Mouse (Mus musculus) left cerebral cortex, postnatal 10 days (tissue): ENCODE data around the gene Slc25a26. TPM values are rescaled to one million over a fixed set of nuclear protein-coding genes. Genes with fewer than 3 reads are reported as not detected.

Experiments
- DNase-seq, 2 experiments: peaks; one replicate each; pipeline ENCODE4 v3.0.0; 2021 to 2022; ENCODE audit warnings: low spot score in 2 of 2, mixed read lengths in 1 of 2; ENCODE audit errors: extremely low spot score in 1 of 2
- intact Hi-C: fragments of 180-260 bp; cut with DNase I; formaldehyde crosslinking; loops from one replicate; pipeline ENCODE4 v1.15.1; 2025
- total RNA-seq, 2 experiments: library from RNA; stranded (reverse); gene quantifications; 2 replicates each; pipeline ENCODE4 v1.2.3; 2021

The Slc25a26 gene
- total RNA-seq, 2 experiments from 2014 or later: 11.6 to 14.1 TPM

DNA sequence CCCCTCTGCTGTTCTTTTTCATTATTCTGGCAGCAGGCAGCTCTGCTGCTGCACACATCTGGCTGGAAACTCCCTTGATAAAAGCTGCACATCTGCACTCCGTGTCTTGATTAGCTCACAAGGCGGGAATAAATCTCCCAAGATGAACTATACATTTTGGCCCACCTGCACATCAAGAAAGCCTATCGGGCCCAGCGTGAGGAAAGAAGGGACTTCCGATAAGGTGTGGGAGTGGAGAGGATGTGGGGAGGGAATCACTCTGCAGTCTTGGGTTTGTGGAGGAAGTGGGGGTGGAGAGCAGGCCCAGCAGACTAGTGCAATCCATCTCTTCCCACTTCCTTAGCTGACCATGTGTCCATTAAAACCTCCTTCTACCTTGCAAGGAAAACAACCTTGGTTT lies 125.8 kb downstream of the Slc25a26 start:
- intact Hi-C loops: loop anchor here (5.0 kb wide), 1 partner anchor 71 kb away; no protein-coding TSS in a partner anchor
- no peak for DNase-seq

DNA sequence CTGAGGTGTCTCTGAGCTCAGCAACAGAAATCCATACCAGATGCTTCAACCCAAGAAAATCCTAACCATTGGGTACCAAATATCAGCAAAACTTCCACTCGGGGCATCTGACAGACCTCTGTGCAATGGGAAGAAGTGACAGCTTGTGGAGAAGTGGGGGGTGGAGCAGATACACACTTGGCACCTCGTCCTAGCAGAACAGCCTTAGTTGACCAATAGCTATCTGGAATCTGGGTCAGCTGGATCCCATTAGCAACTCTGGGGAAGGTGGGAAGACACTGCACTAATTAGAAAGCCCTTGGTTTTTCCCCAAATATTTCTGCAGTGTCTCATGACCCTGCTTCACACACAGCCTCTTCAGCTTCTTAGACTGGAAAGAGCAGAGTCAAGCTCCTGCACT lies 126.7 kb downstream of the Slc25a26 start:
- intact Hi-C loops: loop anchor here (5.0 kb wide), 1 partner anchor 70 kb away; no protein-coding TSS in a partner anchor
- no peak for DNase-seq

GRCm38 (mm10) chr6:94627714-94628595 lies 127.8 kb downstream of the Slc25a26 start:
- intact Hi-C loops: loop anchor here (5.0 kb wide), 1 partner anchor 69 kb away; no protein-coding TSS in a partner anchor
- DNase-seq: no peak

GRCm38 (mm10) chr6:94628787-94629186 lies 128.7 kb downstream of the Slc25a26 start:
- DNase-seq: no peak
- intact Hi-C loops: loop anchor here (5.0 kb wide), 1 partner anchor 69 kb away; no protein-coding TSS in a partner anchor

DNA sequence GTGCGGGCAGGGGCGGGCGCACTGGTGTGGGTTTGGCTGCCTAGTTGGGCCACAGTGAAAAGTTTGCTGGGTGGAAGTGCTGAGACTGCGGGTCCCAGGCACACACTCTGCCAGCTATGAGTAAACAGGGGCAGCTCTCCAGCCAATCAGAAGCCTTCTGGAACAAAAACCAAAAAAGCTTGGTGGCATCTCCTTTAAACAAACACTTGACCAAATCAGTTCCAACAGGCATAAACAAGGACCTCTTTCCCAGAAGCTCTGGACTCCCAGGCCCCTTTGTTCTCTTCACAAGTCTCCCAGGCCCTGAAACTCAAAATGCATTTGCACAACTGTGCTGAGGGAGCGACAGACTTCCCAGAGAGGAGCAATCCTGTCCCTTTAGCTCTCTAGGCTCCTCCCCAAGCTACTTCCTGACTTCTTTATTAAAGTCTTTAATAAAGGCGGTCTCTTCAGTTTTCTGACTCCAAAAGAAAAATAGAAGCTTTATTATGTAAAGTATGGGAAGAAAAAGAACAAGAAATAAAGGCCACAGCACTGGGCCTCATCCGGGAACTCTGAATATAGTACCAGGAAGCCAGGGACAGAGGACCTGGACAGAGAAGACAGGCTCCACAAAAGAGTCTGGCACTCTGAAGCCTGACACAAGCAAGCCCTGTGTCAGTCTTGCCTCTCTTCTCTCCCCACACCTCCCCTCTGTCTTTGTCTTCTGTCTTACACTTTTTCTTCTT lies 131.1 kb downstream of the Slc25a26 start:
- DNase-seq: peak in 1 of 2 experiments; percentile 43
- intact Hi-C loops: no loop called here

- intact Hi-C loops: no loop called here
- DNase-seq: no peak
Measured at GRCm38 (mm10) chr6:94631779-94632082, 131.6 kb downstream of the Slc25a26 start.

- intact Hi-C loops: no loop called here
- no peak for DNase-seq
Measured at GRCm38 (mm10) chr6:94634274-94634673, 134.1 kb downstream of the Slc25a26 start.

GRCm38 (mm10) chr6:94634710-94635109 lies 134.6 kb downstream of the Slc25a26 start:
- intact Hi-C loops: no loop called here

DNA sequence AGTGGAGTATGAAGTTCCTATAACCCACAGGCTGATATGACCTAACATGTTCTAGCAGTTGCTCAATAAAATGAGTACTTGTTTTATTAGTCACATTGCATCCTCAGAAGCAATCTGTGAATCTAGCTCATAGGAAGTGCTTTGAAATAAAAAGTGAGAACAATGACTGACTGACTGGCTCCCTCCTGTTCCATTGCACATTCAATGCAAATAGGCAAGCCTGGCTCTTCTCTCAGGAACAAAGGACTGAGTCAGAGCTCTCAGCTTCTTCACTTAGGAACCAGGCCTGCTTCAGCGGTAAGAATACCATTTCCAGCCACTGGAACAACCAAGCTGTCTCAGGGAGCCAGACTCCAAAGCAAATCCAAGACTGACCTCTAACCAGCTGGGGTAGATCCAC lies 135.2 kb downstream of the Slc25a26 start:
- no peak for DNase-seq
- intact Hi-C loops: no loop called here

More at GRCm38 (mm10) chr6:94634710-94635109, 134.6 kb downstream of the Slc25a26 start:
- DNase-seq: no peak

DNA sequence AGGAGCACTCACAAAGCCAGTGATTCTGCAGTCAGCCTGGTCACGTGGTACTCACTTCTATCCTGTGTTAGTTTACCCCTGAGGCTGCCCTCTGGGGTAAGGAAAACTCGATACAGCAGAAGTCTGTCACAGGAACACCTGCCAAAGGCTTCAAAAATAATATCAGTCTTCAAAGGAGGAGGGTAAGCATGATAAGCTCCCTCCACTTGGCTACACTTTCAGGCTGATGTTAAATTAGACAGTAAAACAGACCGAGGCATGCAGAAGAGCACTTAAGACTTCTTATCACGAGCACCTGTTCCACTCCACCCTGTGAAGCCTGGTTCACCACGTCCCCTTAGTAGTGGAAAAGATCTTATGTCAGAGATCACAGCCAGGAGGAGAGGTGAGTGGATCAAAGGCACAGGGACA lies 136.9 kb downstream of the Slc25a26 start:
- no peak for DNase-seq
- intact Hi-C loops: no loop called here

- peak in 1 of 2 experiments; percentile 82 for DNase-seq
- intact Hi-C loops: no loop called here
Measured at GRCm38 (mm10) chr6:94640297-94640696, 140.2 kb downstream of the Slc25a26 start.

DNA sequence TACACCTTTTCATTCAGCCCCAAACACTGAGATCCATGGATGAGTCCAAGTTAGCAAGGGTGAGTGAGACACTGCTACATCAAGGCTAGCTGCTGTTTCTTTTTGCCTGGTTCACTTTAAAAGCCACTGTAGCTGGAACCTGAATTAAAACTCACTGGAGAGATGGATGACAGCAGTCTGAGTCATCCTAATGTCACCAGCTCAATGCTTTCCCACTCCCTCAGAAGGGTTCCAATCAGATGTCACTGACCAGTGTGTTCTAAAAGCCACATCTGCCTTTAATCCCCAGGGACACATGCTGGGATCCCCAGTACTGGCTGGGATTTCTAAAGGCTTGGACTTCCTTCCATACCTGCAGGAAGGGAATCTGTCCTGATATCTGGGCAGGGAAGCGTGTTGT lies 141.9 kb downstream of the Slc25a26 start:
- intact Hi-C loops: no loop called here
- DNase-seq: no peak

DNA sequence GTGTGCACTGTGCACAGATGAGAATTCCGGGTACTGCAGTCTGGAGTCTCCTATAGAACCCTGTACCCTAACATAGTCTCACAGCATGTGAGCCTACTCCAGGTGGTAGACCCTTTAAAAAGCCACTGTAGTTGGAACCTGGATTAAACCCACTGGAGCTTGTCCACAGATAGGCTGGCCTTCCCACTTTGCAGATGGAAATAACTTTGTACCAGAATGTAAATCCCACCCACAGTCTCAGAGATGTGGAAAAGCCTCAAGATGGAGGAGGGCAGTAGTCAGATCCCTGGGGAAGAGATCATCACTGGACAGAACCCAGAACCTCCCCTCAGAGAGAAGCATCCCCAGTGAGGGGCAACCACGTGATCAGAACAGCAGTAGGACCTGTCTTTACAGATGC lies 143.9 kb downstream of the Slc25a26 start:
- DNase-seq: no peak
- intact Hi-C loops: no loop called here

DNA sequence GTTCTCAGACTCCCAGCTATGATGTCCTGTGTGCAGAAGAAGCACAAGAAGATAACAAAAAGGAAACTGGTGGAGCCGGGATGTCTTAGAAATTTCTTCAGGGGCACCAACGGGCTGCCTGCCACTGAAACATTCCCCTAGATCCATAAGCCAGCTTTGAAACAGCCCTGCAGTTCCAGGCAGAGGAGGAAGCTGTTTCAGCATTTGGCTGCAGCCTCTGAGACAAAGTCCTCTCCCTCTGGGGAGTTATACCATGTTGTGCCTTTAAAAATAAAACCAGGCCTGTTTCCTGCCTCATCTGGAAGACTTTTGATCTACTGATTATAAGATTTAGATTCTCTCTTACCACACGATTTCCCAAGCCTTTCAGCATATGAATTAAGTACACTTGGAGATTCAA lies 144.5 kb downstream of the Slc25a26 start:
- no peak for DNase-seq
- intact Hi-C loops: no loop called here

DNA sequence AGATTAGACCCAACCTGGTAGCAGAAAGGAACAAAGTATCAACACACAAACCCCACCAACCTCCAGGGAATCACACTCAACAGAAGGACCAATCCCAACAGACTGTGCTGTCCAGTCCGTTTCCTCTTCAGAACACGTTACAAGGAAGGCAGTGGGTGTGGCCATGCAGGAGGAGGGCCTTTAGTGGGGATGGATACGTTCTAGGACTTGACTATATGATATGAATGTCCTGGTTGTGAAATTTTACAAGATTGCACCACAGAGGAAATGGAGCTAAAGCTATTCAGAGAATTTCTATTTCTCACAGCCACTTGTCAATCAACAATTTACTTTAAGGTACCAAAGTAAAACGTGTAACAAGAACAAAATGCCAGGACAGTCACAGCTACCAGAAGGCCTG lies 145.6 kb downstream of the Slc25a26 start:
- no peak for DNase-seq
- intact Hi-C loops: no loop called here

DNA sequence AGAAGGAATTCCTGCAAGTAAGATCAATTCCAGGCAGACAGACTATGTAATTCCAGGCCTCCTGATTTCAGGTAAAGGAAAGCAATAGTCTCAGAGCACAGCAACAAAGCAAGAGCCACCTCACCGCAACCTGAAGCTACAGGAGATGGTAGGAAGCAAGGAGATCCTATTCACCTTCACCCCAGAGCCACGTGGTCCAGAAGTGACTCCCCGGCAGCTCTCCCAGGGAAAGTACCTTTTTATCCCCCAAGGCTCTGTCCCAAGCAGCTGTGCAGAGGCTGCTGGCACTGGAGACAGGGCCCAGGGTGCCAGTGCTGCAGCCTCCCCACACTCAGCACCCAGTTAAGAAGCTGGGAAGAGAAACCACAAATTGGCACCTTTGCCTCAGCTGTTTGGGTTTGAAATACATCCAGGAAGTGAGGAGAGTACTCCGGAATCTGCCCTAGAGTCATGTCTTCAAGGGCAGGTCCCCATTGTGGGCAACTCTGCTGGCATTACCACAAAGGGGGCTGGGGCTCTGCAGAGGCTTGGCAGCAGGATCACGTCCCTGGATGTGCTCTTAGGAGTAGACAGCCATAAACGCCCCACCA lies 146.2 kb downstream of the Slc25a26 start:
- intact Hi-C loops: no loop called here

GRCm38 (mm10) chr6:94646902-94647301 lies 146.8 kb downstream of the Slc25a26 start:
- no peak for DNase-seq
- intact Hi-C loops: no loop called here

More for the DNA sequence above, 146.2 kb downstream of the Slc25a26 start:
- no peak for DNase-seq

DNA sequence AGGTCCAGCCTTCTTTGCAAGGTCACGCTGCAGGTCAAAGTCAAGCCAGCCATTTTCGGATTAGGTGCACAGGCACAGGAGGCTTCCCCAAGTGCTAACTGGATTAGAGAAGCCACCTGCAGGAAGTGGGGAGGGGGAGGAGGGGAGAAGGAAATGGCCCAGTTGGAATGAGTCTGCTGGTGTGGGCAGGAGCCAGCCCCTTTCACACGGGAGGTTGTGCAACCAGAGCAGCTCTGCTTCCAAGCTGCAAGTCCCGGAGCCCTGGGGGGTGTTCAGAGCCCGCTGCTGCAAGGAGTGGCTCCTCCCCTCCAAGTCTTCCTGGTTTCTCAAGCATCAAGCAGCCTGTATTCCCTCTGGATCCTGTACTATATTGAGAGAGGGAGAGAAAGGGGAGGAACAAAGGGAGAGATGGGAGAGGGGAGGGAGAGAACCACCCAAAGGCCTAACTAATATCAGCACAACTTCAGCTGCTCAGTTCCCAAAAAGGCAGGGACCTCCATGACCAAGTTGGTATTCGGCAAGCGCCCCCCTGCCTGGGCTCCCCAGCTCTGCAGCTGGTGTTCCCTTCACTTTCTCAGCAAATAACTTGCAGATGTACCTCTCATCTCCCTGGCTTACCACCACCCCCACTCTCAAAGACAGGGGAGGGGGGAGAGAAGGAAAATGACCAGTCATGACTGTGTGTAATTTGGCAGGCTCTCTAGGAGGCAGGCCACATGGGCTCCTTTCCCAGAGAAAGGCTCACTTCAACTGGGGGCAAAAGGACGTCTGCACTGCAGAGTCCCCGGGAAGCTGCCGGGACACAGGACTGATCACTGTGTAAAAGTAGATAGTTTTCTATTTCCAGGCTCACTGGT lies 147.7 kb downstream of the Slc25a26 start:
- intact Hi-C loops: no loop called here
- DNase-seq: peak; percentile 44 to 83

DNA sequence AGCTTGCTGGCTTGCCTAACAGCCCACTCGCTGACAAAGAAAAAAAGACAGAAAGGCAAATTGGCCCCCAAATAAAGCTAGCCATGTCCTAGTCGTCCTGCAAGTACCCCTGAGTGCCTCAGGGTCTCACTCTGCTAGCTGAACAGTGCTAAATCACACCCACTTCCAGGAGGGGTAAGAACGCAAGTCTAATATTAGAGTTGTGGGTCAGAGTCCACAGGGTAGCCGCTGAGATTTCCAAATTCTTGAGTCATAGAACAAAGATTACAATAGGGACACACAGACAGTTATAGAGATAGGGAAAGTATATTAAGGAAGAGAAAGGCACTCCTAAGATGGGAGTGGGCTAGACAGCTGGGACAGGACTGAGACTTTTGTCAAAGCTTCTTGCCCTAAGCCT lies 148.4 kb downstream of the Slc25a26 start:
- intact Hi-C loops: no loop called here
- no peak for DNase-seq
